ENCODE assay signal across 14 mouse cellular contexts in the genomic region with DNA sequence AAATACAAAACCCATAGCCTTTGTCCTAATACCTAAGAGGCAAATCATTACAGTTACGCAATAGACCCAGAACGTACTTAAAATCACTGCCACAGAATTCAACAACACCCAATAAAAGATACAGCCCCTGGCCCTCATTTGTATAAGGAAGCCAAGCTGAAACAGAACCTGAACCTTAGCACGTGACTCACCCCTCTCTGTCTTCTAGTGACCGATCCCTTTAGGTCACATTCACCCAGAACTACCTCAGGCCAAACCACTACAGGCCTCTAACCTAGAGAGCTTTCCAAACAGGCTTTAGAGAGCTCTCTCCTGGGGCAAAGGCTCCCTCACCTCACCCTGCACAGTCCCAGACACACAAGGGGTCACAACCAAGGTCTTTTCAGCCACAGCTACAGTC. TPM values are rescaled to one million over a fixed set of nuclear protein-coding genes. Genes with fewer than 3 reads are reported as not detected.
DNase-seq lines count a peak whose midpoint lies in the region; ATAC-seq and TF ChIP-seq lines count a peak whose summit lies in the region.
"Had no signal": no experiment of that assay in that cellular context is flagged by ENCODE, and none has a peak within 500 bp of the region (broad histone marks: within the 10 kb centered on the region; RNA-seq: fewer than 3 reads in every experiment).

No protein-coding gene starts in this region.

- WGBS in heart, embryonic 13.5 days: 65% methylated on average over 4 of the region's 4 CpGs
- 55% methylated on average over 4 of the region's 4 CpGs for WGBS in liver, embryonic 14.5 days (ENCODE audit: insufficient replicate concordance)

- no peaks in the 10 kb centered on the region for H3K27me3 ChIP-seq in C2C12 (ENCODE audit: control insufficient read depth, insufficient read depth, insufficient read length)
- H3K27me3 ChIP-seq in heart, embryonic 13.5 days (replicated peaks): no peaks in the 10 kb centered on the region
- H3K27me3 ChIP-seq in liver, embryonic 14.5 days (ENCODE audit: control insufficient read depth, insufficient read depth, low read length): no peaks in the 10 kb centered on the region
- H3K27me3 ChIP-seq: hindbrain, embryonic 12.5 days; midbrain, embryonic 13.5 days had no signal

- H3K36me3 ChIP-seq in C2C12 (ENCODE audit: control insufficient read depth, insufficient read depth): no peaks in the 10 kb centered on the region
- H3K36me3 ChIP-seq in heart, embryonic 13.5 days: no peaks in the 10 kb centered on the region
- H3K36me3 ChIP-seq in liver, embryonic 14.5 days (replicated peaks; ENCODE audit: control insufficient read depth, insufficient read depth, low read depth): peaks cover 25% of the 10 kb centered on the region
- H3K36me3 ChIP-seq: hindbrain, embryonic 12.5 days; midbrain, embryonic 13.5 days had no signal

- intact Hi-C loops in gastrocnemius, adult 2 months (cut with DNase I): no loop called here

- peak overlapping the region; percentile 57 for H3K9ac ChIP-seq in heart, embryonic 13.5 days
- H3K9ac ChIP-seq in liver, embryonic 14.5 days (replicated peaks): peak overlapping the region; percentile 25
- H3K9ac ChIP-seq: hindbrain, embryonic 12.5 days; midbrain, embryonic 13.5 days had no signal

- peak overlapping the region; percentile 41 for H3K4me3 ChIP-seq in gastrocnemius, adult 2 months
- no peak overlapping the region for H3K4me3 ChIP-seq in C2C12 (ENCODE audit: insufficient read depth, poor library complexity, severe bottlenecking)
- H3K4me3 ChIP-seq in heart, embryonic 13.5 days: no peak overlapping the region
- no peak overlapping the region; a peak in 1 of 4 replicates for H3K4me3 ChIP-seq in liver, embryonic 14.5 days (ENCODE audit: insufficient read depth in 1 of 2, low read depth in 2 of 2, low read length in 2 of 2)
- H3K4me3 ChIP-seq: hindbrain, embryonic 12.5 days; midbrain, embryonic 13.5 days had no signal

- DNase-seq in gastrocnemius, adult 2 months: no peak
- DNase-seq in gastrocnemius, postnatal 4 days (ENCODE audit: low spot score in 2 of 2): no peak
- DNase-seq in liver, embryonic 14.5 days (ENCODE audit: low read depth in 3 of 3, low spot score in 3 of 3): no peak
- no peak for DNase-seq in thymus, postnatal 14 days
- DNase-seq in embryo, embryonic 10 days (ENCODE audit: low spot score): no peak
- DNase-seq: cerebellum, adult 9-11 months; layer of hippocampus, postnatal 36 days; retina, postnatal 1 day had no signal

- no peak overlapping the region for H3ac ChIP-seq in C2C12 (ENCODE audit: control insufficient read depth, insufficient read length, low read depth)

- no peak for TF ChIP-seq CTCF in gastrocnemius, adult 2 months (IDR thresholded peaks at IDR 0.05)
- TF ChIP-seq CTCF in C2C12 (IDR thresholded peaks at IDR 0.05; ENCODE audit: control insufficient read depth, insufficient read depth, insufficient read length): no peak
- TF ChIP-seq CTCF in liver, embryonic 14.5 days (IDR thresholded peaks at IDR 0.05; ENCODE audit: low read depth): no peak

- no peaks in the 10 kb centered on the region for H3K9me3 ChIP-seq in heart, embryonic 13.5 days
- no peaks in the 10 kb centered on the region for H3K9me3 ChIP-seq in liver, embryonic 14.5 days (ENCODE audit: control insufficient read depth, low read length)
- H3K9me3 ChIP-seq: hindbrain, embryonic 12.5 days; midbrain, embryonic 13.5 days had no signal

- peaks cover 99% of the 10 kb centered on the region for H3K4me1 ChIP-seq in heart, embryonic 13.5 days
- peaks cover 72 to 83% of the 10 kb centered on the region in 2 experiments for H3K4me1 ChIP-seq in liver, embryonic 14.5 days (replicated peaks; ENCODE audit: control insufficient read depth in 2 of 2, insufficient read depth in 2 of 2, low read length in 1 of 2)

- no peak for TF ChIP-seq EP300 in liver, embryonic 14.5 days (IDR thresholded peaks at IDR 0.05; ENCODE audit: low read depth)

- no peak for ATAC-seq in heart, embryonic 13.5 days (ENCODE audit: extremely low read depth, insufficient number of reproducible peaks, low FRiP score, low TSS enrichment)
- no peak for ATAC-seq in liver, embryonic 14.5 days (ENCODE audit: insufficient read depth)
- ATAC-seq in megakaryocyte-erythroid progenitor cell, adult 5-6 weeks (replicated peaks; ENCODE audit: low FRiP score, low TSS enrichment, poor library complexity, severe bottlenecking): no peak
- ATAC-seq: CD4-positive, CD25-positive, alpha-beta regulatory T cell, adult 4 months; midbrain, embryonic 13.5 days had no signal

- H3K4me2 ChIP-seq in heart, embryonic 13.5 days: peak overlapping the region; percentile 39
- peak overlapping the region; percentile 82 for H3K4me2 ChIP-seq in liver, embryonic 14.5 days (ENCODE audit: low read depth)
- H3K4me2 ChIP-seq: hindbrain, embryonic 12.5 days; midbrain, embryonic 13.5 days had no signal

- H3K79me2 ChIP-seq in C2C12 (ENCODE audit: control insufficient read depth, insufficient read depth): peaks cover 98% of the 10 kb centered on the region

- peaks cover 86% of the 10 kb centered on the region for H3K79me3 ChIP-seq in C2C12 (ENCODE audit: low read depth)

- peak overlapping the region; percentile 90 for H3K27ac ChIP-seq in gastrocnemius, adult 2 months
- H3K27ac ChIP-seq in heart, embryonic 13.5 days (replicated peaks): peak overlapping the region; percentile 96
- peak overlapping the region; percentile 97 for H3K27ac ChIP-seq in liver, embryonic 14.5 days
- H3K27ac ChIP-seq: hindbrain, embryonic 12.5 days; midbrain, embryonic 13.5 days had no signal

TF ChIP-seq in C2C12, 6 proteins besides CTCF, POLR2A, EP300 and RAD21:
- TF ChIP-seq USF1 (IDR thresholded peaks at IDR 0.05; ENCODE audit: low read depth) (peak; percentile 82), MYOG (IDR thresholded peaks at IDR 0.05; ENCODE audit: control insufficient read depth, extremely low read depth, insufficient read length) (no peak), CEBPB (IDR thresholded peaks at IDR 0.05; ENCODE audit: low read depth) (peak; percentile 95), FOSL1 (IDR thresholded peaks at IDR 0.05; ENCODE audit: insufficient read depth, low read length, poor library complexity, severe bottlenecking) (no peak), MAX (IDR thresholded peaks at IDR 0.05) (no peak), MYOD1 (IDR thresholded peaks at IDR 0.05; ENCODE audit: control insufficient read depth, insufficient read length, low read depth) (no peak)

RNA-seq across cellular contexts. Expression of a gene that starts 6.6 kb away (rescaled TPM):
- total RNA-seq in gastrocnemius, adult 2 months (2021): 10 to 100 TPM; 30.5 to 42.2 TPM
- 10 to 100 TPM; 89.0 to 91.4 TPM for total RNA-seq in gastrocnemius, postnatal 4 days (2021)
- 42.2 TPM for polyA plus RNA-seq in C2C12 (2012; fragmentation: generic; extraction: Trizol)
- polyA plus RNA-seq in heart, embryonic 13.5 days (2015; fragmentation: Nextera tagmentation; extraction: Ambion mirVana): 46.2 and 48.1 TPM in 2 replicates
- polyA plus RNA-seq in liver, embryonic 14.5 days (2012; rRNA removed): 13.3 and 14.3 TPM in 2 replicates
- polyA plus RNA-seq in liver, embryonic 14.5 days (2014; fragmentation: Nextera tagmentation; extraction: Ambion mirVana): 30.3 and 31.2 TPM in 2 replicates
- 30.8 and 35.1 TPM in 2 replicates for total RNA-seq in megakaryocyte-erythroid progenitor cell, adult 5-6 weeks (2014; fragmentation: Nextera tagmentation)
- 14.4 and 20.5 TPM in 2 replicates for total RNA-seq in megakaryocyte-erythroid progenitor cell, adult 5-6 weeks (2017)
